Mouse (Mus musculus): ENCODE measurements at regions not wholly inside any gene's neighbourhood (a gene's known extent, or its start where the extent isn't known, plus 50 kb on each side); places are given as distances from the start of the nearest gene placed in this dataset.
"Not testable (repeated sequence)": the region's sequence is repeated elsewhere in the genome, so short reads cannot be mapped to it uniquely, and the experiment has no call there.

GRCm38 (mm10) chr13:97347696-97348095 lies 106.8 kb downstream of the Enc1 start:
- no peak for DNase-seq (ENCODE audit: low spot score)

GRCm38 (mm10) chr13:97341218-97341889 lies 100.4 kb downstream of the Enc1 start:
- DNase-seq (ENCODE audit: low spot score) = no peak

- no peak for DNase-seq (ENCODE audit: low spot score)
Measured at GRCm38 (mm10) chr13:97337954-97338353, 97.0 kb downstream of the Enc1 start.

GRCm38 (mm10) chr13:97337296-97337731 lies 96.4 kb downstream of the Enc1 start:
- DNase-seq (ENCODE audit: low spot score) = no peak

- no peak for DNase-seq (ENCODE audit: low spot score)
Measured at GRCm38 (mm10) chr13:97333801-97334534, 93.1 kb downstream of the Enc1 start.

- DNase-seq (ENCODE audit: low spot score) = no peak
Measured at GRCm38 (mm10) chr13:97331072-97331471, 90.2 kb downstream of the Enc1 start.

GRCm38 (mm10) chr13:97321307-97321706 lies 80.4 kb downstream of the Enc1 start:
- not testable (repeated sequence) for DNase-seq (ENCODE audit: low spot score)

- no peak for DNase-seq (ENCODE audit: low spot score)
Measured at GRCm38 (mm10) chr13:97320756-97321155, 79.9 kb downstream of the Enc1 start.

- DNase-seq (ENCODE audit: low spot score) = no peak
Measured at GRCm38 (mm10) chr13:97320298-97320697, 79.4 kb downstream of the Enc1 start.

GRCm38 (mm10) chr13:97317633-97318032 lies 76.7 kb downstream of the Enc1 start:
- DNase-seq (ENCODE audit: low spot score) = no peak

- DNase-seq (ENCODE audit: low spot score) = no peak
Measured at GRCm38 (mm10) chr13:97312420-97313370, 71.8 kb downstream of the Enc1 start.

GRCm38 (mm10) chr13:97311340-97311739 lies 70.4 kb downstream of the Enc1 start:
- DNase-seq (ENCODE audit: low spot score) = no peak

- DNase-seq (ENCODE audit: low spot score) = no peak
Measured at GRCm38 (mm10) chr13:97310855-97311189, 69.9 kb downstream of the Enc1 start.

GRCm38 (mm10) chr13:97310186-97310854 lies 69.4 kb downstream of the Enc1 start:
- no peak for DNase-seq (ENCODE audit: low spot score)

GRCm38 (mm10) chr13:97309411-97309810 lies 68.5 kb downstream of the Enc1 start:
- DNase-seq (ENCODE audit: low spot score) = no peak

GRCm38 (mm10) chr13:97308431-97308830 lies 67.5 kb downstream of the Enc1 start:
- DNase-seq (ENCODE audit: low spot score) = no peak
